Mouse (Mus musculus) liver, adult 10 weeks (tissue): ENCODE results near the gene Thbd. TPM values are rescaled to one million over a fixed set of nuclear protein-coding genes. Genes with fewer than 3 reads are reported as not detected.

Experiments used
- polyA plus RNA-seq: library from polyadenylated mRNA; stranded (reverse); fragments of 350-450 nt; fragmentation: Illumina TruSeq; extraction: RNeasy Lipid Tissue Mini Kit (QIAGEN cat#74804); gene quantifications from one replicate; pipeline ENCODE4 v1.2.3, GENCODE M21; 2014; ENCODE audit warnings: low read depth, low replicate concordance

The Thbd gene
- polyA plus RNA-seq: 2.5 TPM

GRCm38 (mm10) chr2:148407870-148408760 is at the start of gene Thbd:
Gene Thbd (minus strand): TSS chr2:148408188.

GRCm38 (mm10) chr2:148443249-148443958 is 35.4 kb upstream of the Thbd start, which contains the start of gene Cd93:
Gene Cd93 (minus strand): TSS chr2:148443563.

GRCm38 (mm10) chr2:148395131-148396051 is 12.6 kb downstream of the Thbd start, which contains the start of gene Sstr4:
Gene Sstr4 (plus strand): TSS chr2:148395344.

Other genes starting within 250 kb of the Thbd start
- gene Sstr4, start 12.8 kb downstream of the Thbd start, polyA plus RNA-seq: not detected
- gene Cd93, start 35.4 kb upstream of the Thbd start, polyA plus RNA-seq: 3.7 TPM